Mouse (Mus musculus): ENCODE measurements around the gene Brms1l. TPM values are rescaled to one million over a fixed set of nuclear protein-coding genes. Genes with fewer than 3 reads are reported as not detected.
A peak's percentile ranks its signal among the peaks of the same experiment; 100 is the strongest.

The Brms1l gene
- polyA plus RNA-seq, 1 experiment from 2014 or later, result 34.0 TPM

GRCm38 (mm10) chr12:55869622-55870322 is 33.6 kb downstream of the Brms1l start:
- H3K9ac ChIP-seq, result no peak overlapping the region
- 89% methylated on average over 5 of the region's 5 CpGs for WGBS
- no peak overlapping the region for H3K4me3 ChIP-seq (replicated peaks)
- no peaks in the 10 kb centered on the region for H3K4me1 ChIP-seq
- no peak for ATAC-seq (ENCODE audit: insufficient read depth, low FRiP score, low read depth)
- no peak overlapping the region for H3K27ac ChIP-seq
- no peak overlapping the region for H3K4me2 ChIP-seq
- H3K27me3 ChIP-seq (replicated peaks), result no peaks in the 10 kb centered on the region
- H3K36me3 ChIP-seq, result peaks cover 33% of the 10 kb centered on the region
- no peaks in the 10 kb centered on the region for H3K9me3 ChIP-seq

- Histone ChIP-seq H3K4me3 (replicated peaks) (no peak overlapping the region), H3K4me1 (no peaks in the 10 kb centered on the region), H3K9me3 (no peaks in the 10 kb centered on the region), H3K9ac (no peak overlapping the region), H3K4me2 (no peak overlapping the region), H3K27ac (no peak overlapping the region), H3K36me3 (no peaks in the 10 kb centered on the region), H3K27me3 (replicated peaks) (no peaks in the 10 kb centered on the region)
- no peak for ATAC-seq (ENCODE audit: insufficient read depth, low FRiP score, low read depth)
- WGBS, result 79% methylated on average over 4 of the region's 4 CpGs
Observed at GRCm38 (mm10) chr12:55885449-55885848, 49.3 kb downstream of the Brms1l start.

GRCm38 (mm10) chr12:55888570-55888969 is 52.4 kb downstream of the Brms1l start:
- Histone ChIP-seq H3K4me3 (replicated peaks) (no peak overlapping the region), H3K27ac (no peak overlapping the region), H3K9ac (no peak overlapping the region), H3K27me3 (replicated peaks) (no peaks in the 10 kb centered on the region), H3K4me1 (no peaks in the 10 kb centered on the region), H3K4me2 (no peak overlapping the region), H3K36me3 (no peaks in the 10 kb centered on the region), H3K9me3 (no peaks in the 10 kb centered on the region)
- 31% methylated on average over 5 of the region's 5 CpGs for WGBS
- ATAC-seq (ENCODE audit: insufficient read depth, low FRiP score, low read depth), result no peak

- Histone ChIP-seq H3K27me3 (replicated peaks) (no peaks in the 10 kb centered on the region), H3K9ac (no peak overlapping the region), H3K27ac (no peak overlapping the region), H3K4me3 (replicated peaks) (no peak overlapping the region), H3K36me3 (no peaks in the 10 kb centered on the region), H3K9me3 (no peaks in the 10 kb centered on the region), H3K4me1 (no peaks in the 10 kb centered on the region), H3K4me2 (no peak overlapping the region)
- no peak for ATAC-seq (ENCODE audit: insufficient read depth, low FRiP score, low read depth)
- 81% methylated on average over 1 of the region's 1 CpGs for WGBS
Observed at GRCm38 (mm10) chr12:55904801-55905200, 68.7 kb downstream of the Brms1l start.

GRCm38 (mm10) chr12:55912138-55912537 is 76.0 kb downstream of the Brms1l start:
- no peaks in the 10 kb centered on the region for H3K4me1 ChIP-seq
- H3K27ac ChIP-seq, result no peak overlapping the region
- 45% methylated on average over 3 of the region's 3 CpGs for WGBS
- no peak overlapping the region for H3K9ac ChIP-seq
- H3K4me3 ChIP-seq (replicated peaks), result no peak overlapping the region
- ATAC-seq (ENCODE audit: insufficient read depth, low FRiP score, low read depth), result no peak
- H3K27me3 ChIP-seq (replicated peaks), result no peaks in the 10 kb centered on the region
- H3K36me3 ChIP-seq, result no peaks in the 10 kb centered on the region
- no peaks in the 10 kb centered on the region for H3K9me3 ChIP-seq
- H3K4me2 ChIP-seq, result no peak overlapping the region

- Histone ChIP-seq H3K4me2 (no peak overlapping the region), H3K27me3 (replicated peaks) (no peaks in the 10 kb centered on the region), H3K4me3 (replicated peaks) (no peak overlapping the region), H3K9ac (no peak overlapping the region), H3K9me3 (no peaks in the 10 kb centered on the region), H3K36me3 (no peaks in the 10 kb centered on the region), H3K27ac (no peak overlapping the region), H3K4me1 (no peaks in the 10 kb centered on the region)
- no peak for ATAC-seq (ENCODE audit: insufficient read depth, low FRiP score, low read depth)
- 72% methylated on average over 9 of the region's 9 CpGs for WGBS
Observed at GRCm38 (mm10) chr12:55913201-55913600, 77.1 kb downstream of the Brms1l start.

- WGBS, result 59% methylated on average over 8 of the region's 8 CpGs
- Histone ChIP-seq H3K4me3 (replicated peaks) (no peak overlapping the region), H3K9me3 (no peaks in the 10 kb centered on the region), H3K4me1 (no peaks in the 10 kb centered on the region), H3K4me2 (no peak overlapping the region), H3K36me3 (no peaks in the 10 kb centered on the region), H3K9ac (no peak overlapping the region), H3K27ac (no peak overlapping the region), H3K27me3 (replicated peaks) (no peaks in the 10 kb centered on the region)
- no peak for ATAC-seq (ENCODE audit: insufficient read depth, low FRiP score, low read depth)
Observed at GRCm38 (mm10) chr12:55916250-55916649, 80.1 kb downstream of the Brms1l start.

GRCm38 (mm10) chr12:55917020-55917419 is 80.9 kb downstream of the Brms1l start:
- Histone ChIP-seq H3K27me3 (replicated peaks) (no peaks in the 10 kb centered on the region), H3K9me3 (no peaks in the 10 kb centered on the region), H3K9ac (no peak overlapping the region), H3K4me2 (no peak overlapping the region), H3K27ac (no peak overlapping the region), H3K4me1 (no peaks in the 10 kb centered on the region), H3K4me3 (replicated peaks) (no peak overlapping the region), H3K36me3 (no peaks in the 10 kb centered on the region)
- ATAC-seq (ENCODE audit: insufficient read depth, low FRiP score, low read depth), result no peak
- 92% methylated on average over 19 of the region's 19 CpGs for WGBS

Small RNA genes lying within 50 kb of the gene (microRNA-seq; reads per million reads assigned to microRNA genes)
- 2.1 reads per million, percentile 4 among the genes with 10 or more reads in this experiment for gene Gm23394

Other genes with a start within 250 kb of the Brms1l start
- 0.14 and 0.40 TPM in 2 replicates for gene Insm2, start 236.9 kb upstream of the Brms1l start, polyA plus RNA-seq (2015; fragmentation: Nextera tagmentation; extraction: Ambion mirVana)
- gene Ralgapa1, start 15.2 kb upstream of the Brms1l start, polyA plus RNA-seq (2015; fragmentation: Nextera tagmentation; extraction: Ambion mirVana), result 15.9 and 17.7 TPM in 2 replicates